Mouse (Mus musculus) hindbrain, embryonic 13.5 days (tissue): ENCODE measurements around the gene Rab3gap1. TPM values are rescaled to one million over a fixed set of nuclear protein-coding genes. Genes with fewer than 3 reads are reported as not detected.

Experiments used
- ATAC-seq: fragments of 200-750 bp; cut with Nextera tagmentation; 2 replicates; pipeline ENCODE4 v1.8.0; 2017; ENCODE audit warnings: moderate TSS enrichment; ENCODE audit not compliant: low FRiP score
- H3K27ac ChIP-seq: fragments of 300-500 bp; sonication (generic); 2 replicates; pipeline ENCODE4 v1.5.1; 2015; ENCODE audit warnings: inconsistent platforms, mild to moderate bottlenecking, moderate library complexity
- H3K27me3 ChIP-seq: fragments of 300-500 bp; sonication (generic); 2 replicates; pipeline ENCODE4 v1.6.1; 2015; ENCODE audit warnings: mild to moderate bottlenecking, inconsistent platforms
- H3K36me3 ChIP-seq: fragments of 300-500 bp; sonication (generic); 2 replicates; pipeline ENCODE4 v1.6.1; 2015; ENCODE audit warnings: mild to moderate bottlenecking, inconsistent platforms
- H3K4me1 ChIP-seq: fragments of 300-500 bp; sonication (generic); replicated peaks from 2 replicates; pipeline ENCODE4 v1.6.1; 2015; ENCODE audit warnings: inconsistent platforms
- H3K4me2 ChIP-seq: fragments of 300-500 bp; sonication (generic); 2 replicates; pipeline ENCODE4 v1.6.1; 2015; ENCODE audit warnings: inconsistent platforms, mild to moderate bottlenecking, moderate library complexity
- H3K4me3 ChIP-seq: fragments of 300-500 bp; sonication (generic); 2 replicates; pipeline ENCODE4 v1.5.1; 2015; ENCODE audit warnings: mild to moderate bottlenecking, inconsistent platforms
- H3K9ac ChIP-seq: fragments of 300-500 bp; sonication (generic); 2 replicates; pipeline ENCODE4 v1.6.1; 2015; ENCODE audit warnings: mild to moderate bottlenecking, inconsistent platforms
- H3K9me3 ChIP-seq: fragments of 300-500 bp; sonication (generic); 2 replicates; pipeline ENCODE4 v1.6.1; 2016; ENCODE audit warnings: inconsistent platforms
- WGBS: fragments of 180-500 bp; shearing (Covaris S2); methylation state at CpG from one replicate; pipeline ENCODE4 v1.1.7; 2015; 5-methylcytosine and 5-hydroxymethylcytosine counted together
- polyA plus RNA-seq: library from polyadenylated mRNA; unstranded; fragments of >200 nt; fragmentation: Nextera tagmentation; extraction: Ambion mirVana; gene quantifications from 2 replicates; pipeline ENCODE4 v1.2.1, GENCODE M21; 2015

Rab3gap1 gene
- polyA plus RNA-seq, 1 experiment from 2014 or later: 20.7 TPM

- 91% methylated on average over 3 of the region's 3 CpGs for WGBS
Observed at GRCm38 (mm10) chr1:127963326-127963725, 94.8 kb downstream of the Rab3gap1 start.

GRCm38 (mm10) chr1:127970870-127971269, 102.3 kb downstream of the Rab3gap1 start:
- H3K9ac ChIP-seq: no peak overlapping the region
- H3K4me3 ChIP-seq: no peak overlapping the region
- H3K4me1 ChIP-seq: no peaks in the 10 kb centered on the region
- 85% methylated on average over 4 of the region's 4 CpGs for WGBS
- no peaks in the 10 kb centered on the region for H3K36me3 ChIP-seq
- H3K9me3 ChIP-seq: no peaks in the 10 kb centered on the region
- ATAC-seq: no peak
- no peak overlapping the region for H3K4me2 ChIP-seq
- no peak overlapping the region for H3K27ac ChIP-seq
- no peaks in the 10 kb centered on the region for H3K27me3 ChIP-seq

More at GRCm38 (mm10) chr1:127963326-127963725, 94.8 kb downstream of the Rab3gap1 start:
- no peak overlapping the region for H3K4me3 ChIP-seq
- H3K9me3 ChIP-seq: no peaks in the 10 kb centered on the region
- H3K27me3 ChIP-seq: no peaks in the 10 kb centered on the region
- peaks cover 14% of the 10 kb centered on the region for H3K4me1 ChIP-seq
- no peak overlapping the region for H3K4me2 ChIP-seq
- no peak overlapping the region for H3K27ac ChIP-seq
- no peak for ATAC-seq
- H3K9ac ChIP-seq: no peak overlapping the region
- H3K36me3 ChIP-seq: 0 out of 2 replicates have a peak, but pooled peaks cover 6% of the 10 kb centered on the region

GRCm38 (mm10) chr1:127974082-127974481, 105.5 kb downstream of the Rab3gap1 start:
- WGBS: 91% methylated on average over 4 of the region's 4 CpGs
- no peaks in the 10 kb centered on the region for H3K36me3 ChIP-seq
- no peaks in the 10 kb centered on the region for H3K4me1 ChIP-seq
- no peak overlapping the region for H3K9ac ChIP-seq
- H3K27me3 ChIP-seq: no peaks in the 10 kb centered on the region
- ATAC-seq: no peak
- H3K4me3 ChIP-seq: no peak overlapping the region
- no peak overlapping the region for H3K27ac ChIP-seq
- H3K9me3 ChIP-seq: no peaks in the 10 kb centered on the region
- no peak overlapping the region for H3K4me2 ChIP-seq

- Histone ChIP-seq H3K4me3 (no peak overlapping the region), H3K9me3 (no peaks in the 10 kb centered on the region), H3K4me1 (no peaks in the 10 kb centered on the region), H3K9ac (no peak overlapping the region), H3K36me3 (no peaks in the 10 kb centered on the region), H3K27ac (no peak overlapping the region), H3K27me3 (no peaks in the 10 kb centered on the region), H3K4me2 (no peak overlapping the region)
- WGBS: 78% methylated on average over 2 of the region's 2 CpGs
- ATAC-seq: no peak
Observed at GRCm38 (mm10) chr1:127975676-127976075, 107.1 kb downstream of the Rab3gap1 start.

GRCm38 (mm10) chr1:127976106-127976505, 107.5 kb downstream of the Rab3gap1 start:
- Histone ChIP-seq H3K36me3 (no peaks in the 10 kb centered on the region), H3K4me1 (0 out of 2 replicates have a peak, but pooled peaks cover 2% of the 10 kb centered on the region), H3K9ac (no peak overlapping the region), H3K27ac (no peak overlapping the region), H3K9me3 (no peaks in the 10 kb centered on the region), H3K4me3 (no peak overlapping the region), H3K4me2 (no peak overlapping the region), H3K27me3 (no peaks in the 10 kb centered on the region)
- ATAC-seq: no peak
- WGBS: 91% methylated on average over 6 of the region's 6 CpGs

GRCm38 (mm10) chr1:127978125-127978524, 109.6 kb downstream of the Rab3gap1 start:
- no peaks in the 10 kb centered on the region for H3K9me3 ChIP-seq
- 93% methylated on average over 1 of the region's 1 CpGs for WGBS

GRCm38 (mm10) chr1:127980911-127981559, 112.5 kb downstream of the Rab3gap1 start:
- ATAC-seq: no peak
- Histone ChIP-seq H3K9me3 (no peaks in the 10 kb centered on the region), H3K4me3 (no peak overlapping the region), H3K4me1 (0 out of 2 replicates have a peak, but pooled peaks cover 2% of the 10 kb centered on the region), H3K4me2 (no peak overlapping the region), H3K9ac (no peak overlapping the region), H3K27ac (no peak overlapping the region), H3K36me3 (no peaks in the 10 kb centered on the region), H3K27me3 (no peaks in the 10 kb centered on the region)
- 75% methylated on average over 2 of the region's 2 CpGs for WGBS

More at GRCm38 (mm10) chr1:127978125-127978524, 109.6 kb downstream of the Rab3gap1 start:
- Histone ChIP-seq H3K9ac (no peak overlapping the region), H3K4me2 (no peak overlapping the region), H3K4me3 (no peak overlapping the region), H3K4me1 (0 out of 2 replicates have a peak, but pooled peaks cover 2% of the 10 kb centered on the region), H3K27me3 (no peaks in the 10 kb centered on the region), H3K27ac (no peak overlapping the region), H3K36me3 (no peaks in the 10 kb centered on the region)
- no peak for ATAC-seq

- ATAC-seq: no peak
- 0 out of 2 replicates have a peak, but pooled peaks cover 2% of the 10 kb centered on the region for H3K4me1 ChIP-seq
- WGBS: 84% methylated on average over 3 of the region's 3 CpGs
- no peak overlapping the region for H3K4me3 ChIP-seq
- no peaks in the 10 kb centered on the region for H3K27me3 ChIP-seq
- no peak overlapping the region for H3K9ac ChIP-seq
- H3K4me2 ChIP-seq: no peak overlapping the region
- no peaks in the 10 kb centered on the region for H3K9me3 ChIP-seq
- no peaks in the 10 kb centered on the region for H3K36me3 ChIP-seq
- H3K27ac ChIP-seq: no peak overlapping the region
Observed at GRCm38 (mm10) chr1:127982268-127982667, 113.7 kb downstream of the Rab3gap1 start.

GRCm38 (mm10) chr1:127983274-127983993, 114.9 kb downstream of the Rab3gap1 start:
- Histone ChIP-seq H3K4me3 (no peak overlapping the region), H3K4me1 (0 out of 2 replicates have a peak, but pooled peaks cover 2% of the 10 kb centered on the region), H3K4me2 (no peak overlapping the region), H3K27me3 (no peaks in the 10 kb centered on the region), H3K9ac (no peak overlapping the region), H3K36me3 (no peaks in the 10 kb centered on the region), H3K27ac (no peak overlapping the region), H3K9me3 (no peaks in the 10 kb centered on the region)
- no peak for ATAC-seq
- 90% methylated on average over 5 of the region's 5 CpGs for WGBS

- H3K27me3 ChIP-seq: no peaks in the 10 kb centered on the region
- H3K36me3 ChIP-seq: no peaks in the 10 kb centered on the region
- no peak overlapping the region for H3K27ac ChIP-seq
- no peak overlapping the region for H3K4me2 ChIP-seq
- H3K9ac ChIP-seq: no peak overlapping the region
- H3K4me1 ChIP-seq: peaks cover 11% of the 10 kb centered on the region
- no peaks in the 10 kb centered on the region for H3K9me3 ChIP-seq
- 31% methylated on average over 3 of the region's 3 CpGs for WGBS
- ATAC-seq: no peak
- H3K4me3 ChIP-seq: no peak overlapping the region
Observed at GRCm38 (mm10) chr1:127985391-127985790, 116.8 kb downstream of the Rab3gap1 start.

GRCm38 (mm10) chr1:127988246-127988645, 119.7 kb downstream of the Rab3gap1 start:
- no peak overlapping the region for H3K4me3 ChIP-seq
- no peak for ATAC-seq
- no peak overlapping the region for H3K4me2 ChIP-seq
- H3K27ac ChIP-seq: no peak overlapping the region
- H3K9me3 ChIP-seq: no peaks in the 10 kb centered on the region
- H3K4me1 ChIP-seq: peaks cover 13% of the 10 kb centered on the region
- H3K36me3 ChIP-seq: no peaks in the 10 kb centered on the region
- no peaks in the 10 kb centered on the region for H3K27me3 ChIP-seq
- WGBS: 90% methylated on average over 3 of the region's 3 CpGs
- no peak overlapping the region for H3K9ac ChIP-seq

GRCm38 (mm10) chr1:127989387-127989786, 120.8 kb downstream of the Rab3gap1 start:
- H3K4me1 ChIP-seq: peaks cover 13% of the 10 kb centered on the region
- no peak for ATAC-seq
- H3K4me2 ChIP-seq: no peak overlapping the region
- H3K27ac ChIP-seq: no peak overlapping the region
- no peak overlapping the region for H3K4me3 ChIP-seq
- no peaks in the 10 kb centered on the region for H3K27me3 ChIP-seq
- H3K9me3 ChIP-seq: no peaks in the 10 kb centered on the region
- no peaks in the 10 kb centered on the region for H3K36me3 ChIP-seq
- 82% methylated on average over 4 of the region's 4 CpGs for WGBS
- H3K9ac ChIP-seq: no peak overlapping the region
